11 mouse cellular contexts compared by ENCODE assay signal in the genomic region with DNA sequence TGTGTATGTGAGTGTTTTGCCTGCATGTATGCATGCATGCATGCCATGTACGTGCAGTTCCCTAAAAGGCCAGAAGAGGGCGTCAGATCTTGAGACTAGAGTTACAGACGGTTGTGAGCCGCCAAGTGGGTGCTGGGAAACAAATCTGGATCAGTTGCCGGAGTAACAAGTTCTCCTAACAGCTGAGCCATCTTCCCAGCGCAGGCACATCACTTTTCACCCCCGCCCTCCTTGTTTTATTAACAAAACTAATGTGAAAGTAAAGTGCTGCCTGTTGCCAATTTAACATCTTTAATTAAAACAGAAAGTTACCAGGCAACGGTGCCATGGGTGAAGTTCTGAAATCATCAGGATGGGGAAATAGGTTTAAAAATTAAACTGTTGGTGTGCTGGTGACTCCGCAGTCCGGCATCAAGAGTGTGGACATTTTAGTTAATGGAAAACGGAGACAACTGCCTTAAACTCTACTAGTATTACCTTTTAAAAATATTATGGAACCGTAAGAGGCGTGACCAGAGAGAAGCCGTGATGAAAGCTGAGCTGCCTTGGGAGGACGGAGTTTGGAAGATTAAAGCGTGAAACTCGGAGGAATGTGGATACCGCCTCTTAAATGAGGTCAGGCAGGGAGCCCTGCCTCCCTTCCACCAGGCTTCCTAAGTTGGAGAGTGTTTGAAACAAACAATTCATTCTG.
DNase-seq lines count a peak whose midpoint lies in the region; ATAC-seq and TF ChIP-seq lines count a peak whose summit lies in the region.
"Had no signal": no experiment of that assay in that cellular context is flagged by ENCODE, and none has a peak within 500 bp of the region (broad histone marks: within the 10 kb centered on the region; RNA-seq: fewer than 3 reads in every experiment).

No protein-coding gene starts in this region.

- H3K27me3 ChIP-seq in MEL (ENCODE audit: control insufficient read depth in 1 of 2, insufficient read depth in 2 of 2, low read length in 2 of 2) = no peaks in the 10 kb centered on the region
- no peaks in the 10 kb centered on the region for H3K27me3 ChIP-seq in kidney, adult 2 months (replicated peaks; ENCODE audit: control insufficient read depth, insufficient read depth, low read length)
- no peaks in the 10 kb centered on the region for H3K27me3 ChIP-seq in lung, postnatal 0 days (replicated peaks; ENCODE audit: insufficient read depth, low read length)
- H3K27me3 ChIP-seq in hindbrain, embryonic 10.5 days (ENCODE audit: insufficient read depth, poor library complexity, severe bottlenecking) = no peaks in the 10 kb centered on the region
- H3K27me3 ChIP-seq: limb, embryonic 12.5 days; neural tube, embryonic 12.5 days had no signal

- H3K36me3 ChIP-seq in MEL (ENCODE audit: control insufficient read depth in 1 of 2, insufficient read depth in 2 of 2, low read length in 2 of 2) = no peaks in the 10 kb centered on the region
- H3K36me3 ChIP-seq in kidney, adult 2 months (ENCODE audit: control insufficient read depth, insufficient read depth, low read length) = no peaks in the 10 kb centered on the region
- no peaks in the 10 kb centered on the region for H3K36me3 ChIP-seq in lung, postnatal 0 days (ENCODE audit: insufficient read depth, low read length)
- no peaks in the 10 kb centered on the region for H3K36me3 ChIP-seq in hindbrain, embryonic 10.5 days
- H3K36me3 ChIP-seq: limb, embryonic 12.5 days; neural tube, embryonic 12.5 days had no signal

- peak; percentile 69 for ATAC-seq in lung, postnatal 0 days

- TF ChIP-seq EP300 in MEL (IDR thresholded peaks at IDR 0.05; ENCODE audit: low read depth in 1 of 2, low read length in 2 of 2) = no peak
- peak; percentile 27; the same call in 1 of the 2 replicates for TF ChIP-seq EP300 in lung, postnatal 0 days (IDR thresholded peaks at IDR 0.05)

- TF ChIP-seq POLR2A in MEL (IDR thresholded peaks at IDR 0.05; ENCODE audit: control insufficient read depth in 1 of 2, insufficient read depth in 1 of 2, low read depth in 1 of 2, low read length in 2 of 2, poor library complexity in 1 of 2) = no peak
- no peak for TF ChIP-seq POLR2A in kidney, adult 2 months (IDR thresholded peaks at IDR 0.05; ENCODE audit: low read depth, low read length)

- no peak overlapping the region for H3K27ac ChIP-seq in MEL (ENCODE audit: control insufficient read depth, low read depth, low read length)
- H3K27ac ChIP-seq in kidney, adult 2 months (ENCODE audit: insufficient read depth, low read depth, low read length) = peak overlapping the region; percentile 13
- H3K27ac ChIP-seq in lung, postnatal 0 days (ENCODE audit: low read length) = 0 out of 2 replicates have a peak overlapping the region, but pooled peaks have one; percentile 47
- H3K27ac ChIP-seq in hindbrain, embryonic 10.5 days = no peak overlapping the region
- H3K27ac ChIP-seq: limb, embryonic 12.5 days; neural tube, embryonic 12.5 days had no signal

- intact Hi-C loops in gastrocnemius, postnatal 14 days (cut with DNase I; ENCODE audit: low total_unique reads) = no loop called here

- no peak overlapping the region for H3K4me3 ChIP-seq in MEL (ENCODE audit: control insufficient read depth in 1 of 2, insufficient read depth in 1 of 2, low read depth in 2 of 2, low read length in 2 of 2)
- peak overlapping the region; percentile 1; the same call in 1 of the 2 replicates for H3K4me3 ChIP-seq in kidney, adult 2 months (ENCODE audit: insufficient read depth, low read depth, low read length)
- H3K4me3 ChIP-seq in lung, postnatal 0 days (ENCODE audit: low read depth, low read length) = no peak overlapping the region
- no peak overlapping the region for H3K4me3 ChIP-seq in hindbrain, embryonic 10.5 days
- H3K4me3 ChIP-seq: limb, embryonic 12.5 days; neural tube, embryonic 12.5 days had no signal

- no peaks in the 10 kb centered on the region for H3K9me3 ChIP-seq in MEL (replicated peaks; ENCODE audit: insufficient read depth, low read length)
- H3K9me3 ChIP-seq in lung, postnatal 0 days (ENCODE audit: low read length) = no peaks in the 10 kb centered on the region
- peaks cover 10% of the 10 kb centered on the region; the same call in 1 of the 2 replicates for H3K9me3 ChIP-seq in hindbrain, embryonic 10.5 days
- H3K9me3 ChIP-seq: neural tube, embryonic 12.5 days had no signal

- no peaks in the 10 kb centered on the region for H3K79me2 ChIP-seq in MEL (ENCODE audit: control insufficient read depth, insufficient read depth, low read length, poor library complexity)

- whole genome bisulfite sequencing in kidney, adult 2 months = 32% methylated on average over 18 of the region's 18 CpGs
- WGBS in lung, postnatal 0 days = 55% methylated on average over 18 of the region's 18 CpGs
- 76% methylated on average over 18 of the region's 18 CpGs for WGBS in hindbrain, embryonic 10.5 days

- 0 out of 2 replicates have a peak overlapping the region, but pooled peaks have one; percentile 6 for H3K4me2 ChIP-seq in lung, postnatal 0 days (replicated peaks; ENCODE audit: low read depth, low read length)
- H3K4me2 ChIP-seq: limb, embryonic 12.5 days; neural tube, embryonic 12.5 days had no signal

- no peaks in the 10 kb centered on the region for H3K4me1 ChIP-seq in MEL (ENCODE audit: control insufficient read depth in 1 of 2, insufficient read depth in 2 of 2, low read length in 2 of 2)
- H3K4me1 ChIP-seq in kidney, adult 2 months (ENCODE audit: control insufficient read depth, insufficient read depth, low read length) = 0 out of 2 replicates have a peak, but pooled peaks cover 2% of the 10 kb centered on the region
- H3K4me1 ChIP-seq in lung, postnatal 0 days (ENCODE audit: insufficient read depth, low read depth, low read length) = no peaks in the 10 kb centered on the region
- H3K4me1 ChIP-seq in hindbrain, embryonic 10.5 days (replicated peaks) = no peaks in the 10 kb centered on the region
- H3K4me1 ChIP-seq: limb, embryonic 12.5 days; neural tube, embryonic 12.5 days had no signal

- peak; percentile 5 to 26 (median 14); a peak in 2 of 6 replicates for TF ChIP-seq CTCF in MEL (IDR thresholded peaks at IDR 0.05 in 2 of 3, conservative IDR thresholded peaks at IDR 0.05 in 1 of 3; ENCODE audit: control insufficient read depth in 1 of 3, insufficient read depth in 1 of 3, low read depth in 2 of 3, low read length in 3 of 3, poor library complexity in 1 of 3, severe bottlenecking in 1 of 3)
- TF ChIP-seq CTCF in kidney, adult 2 months (conservative IDR thresholded peaks at IDR 0.05; ENCODE audit: insufficient read depth, insufficient read length, low read depth, low read length) = peak; percentile 41; the same call in 1 of the 2 replicates
- peak; percentile 61 for TF ChIP-seq CTCF in lung, postnatal 0 days (IDR thresholded peaks at IDR 0.05)

- H3K9ac ChIP-seq in MEL (ENCODE audit: control insufficient read depth, low read depth, low read length, poor library complexity, severe bottlenecking) = no peak overlapping the region
- no peak overlapping the region for H3K9ac ChIP-seq in lung, postnatal 0 days (replicated peaks; ENCODE audit: low read depth)
- H3K9ac ChIP-seq: limb, embryonic 12.5 days; neural tube, embryonic 12.5 days had no signal

- peak; percentile 13 for DNase-seq in gastrocnemius, postnatal 10 days
- no peak for DNase-seq in gastrocnemius, postnatal 14 days
- DNase-seq in MEL (ENCODE audit: low read depth, low spot score) = peak; percentile 11
- peak; percentile 88 for DNase-seq in kidney, adult 2 months
- peak; percentile 77 for DNase-seq in lung, postnatal 0 days (ENCODE audit: low spot score)
- no peak for DNase-seq in spleen, postnatal 36 days (ENCODE audit: low spot score in 2 of 2)
- no peak for DNase-seq in hindbrain, embryonic 10.5 days (ENCODE audit: low spot score)
- DNase-seq in right cerebral cortex, postnatal 25 days = no peak
- DNase-seq: heart, postnatal 14 days had no signal

- no peak for TF ChIP-seq RAD21 in MEL (IDR thresholded peaks at IDR 0.05; ENCODE audit: low read depth, low read length)

TF ChIP-seq in MEL, 35 proteins besides CTCF, POLR2A, EP300 and RAD21:
- TF ChIP-seq POLR2AphosphoS5 (IDR thresholded peaks at IDR 0.05; ENCODE audit: borderline replicate concordance, low read depth, low read length) (no peak), GATA1 (IDR thresholded peaks at IDR 0.05; ENCODE audit: low read depth, low read length) (no peak), ELF1 (IDR thresholded peaks at IDR 0.05; ENCODE audit: low read depth, low read length) (no peak), CHD1 (IDR thresholded peaks at IDR 0.05; ENCODE audit: low read depth, low read length) (no peak)

Comparison
In these comparisons a context has a peak if more than half of its experiments do, and no peak if none do; other contexts are left out.
1. DNase-seq: peak in gastrocnemius, postnatal 10 days (single experiment), MEL (single experiment), kidney, adult 2 months (single experiment) and lung, postnatal 0 days (single experiment); none in gastrocnemius, postnatal 14 days (single experiment), spleen, postnatal 36 days (0 of 2), hindbrain, embryonic 10.5 days (single experiment) and right cerebral cortex, postnatal 25 days (single experiment).
2. H3K27ac ChIP-seq: peak in kidney, adult 2 months (single experiment) and lung, postnatal 0 days (single experiment); none in MEL (single experiment) and hindbrain, embryonic 10.5 days (single experiment).
3. Peak in every context shown above with its lines, with median percentiles within 50 percentile points of each other: CTCF ChIP-seq.